Mouse (Mus musculus): ENCODE measurements around the gene Syt14. TPM values are rescaled to one million over a fixed set of nuclear protein-coding genes. Genes with fewer than 3 reads are reported as not detected.

The Syt14 gene
- polyA plus RNA-seq, 1 experiment from 2014 or later = 1.5 TPM

DNA sequence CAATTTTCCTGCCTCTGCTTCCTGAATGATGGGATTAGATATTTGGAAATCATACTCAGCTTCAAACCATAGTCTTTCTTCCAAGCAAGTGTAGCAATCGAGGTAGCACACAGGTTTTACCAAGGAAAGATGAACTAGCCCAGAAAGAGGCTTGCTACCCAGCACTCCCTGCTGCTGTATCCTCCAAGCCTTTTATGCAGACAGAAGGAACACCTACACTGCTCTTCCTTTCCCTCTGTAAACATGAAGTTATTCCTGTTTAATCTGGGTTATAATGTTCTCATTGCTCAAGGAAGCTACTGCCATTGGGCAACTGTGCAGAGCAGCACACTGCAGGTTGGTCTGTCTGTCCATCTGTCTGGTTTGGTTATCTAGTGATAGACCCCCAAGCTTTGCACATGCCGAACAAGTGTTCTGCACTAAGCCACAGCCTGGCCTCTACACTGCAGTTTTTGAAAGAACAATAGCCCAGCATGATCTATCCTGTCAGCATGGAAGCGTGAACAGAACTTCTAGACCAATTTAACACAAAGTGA, 7.3 kb upstream of the Syt14 start:
- Histone ChIP-seq H3K27ac (ENCODE audit: low read length) (no peak overlapping the region), H3K4me1 (ENCODE audit: insufficient read depth, low read length) (no peaks in the 10 kb centered on the region), H3K27me3 (ENCODE audit: insufficient read depth, low read length) (no peaks in the 10 kb centered on the region; the same call in 1 of the 2 replicates), H3K4me3 (ENCODE audit: low read length) (no peak overlapping the region), H3K9me3 (ENCODE audit: low read length) (no peaks in the 10 kb centered on the region), H3K36me3 (ENCODE audit: insufficient read depth, low read length) (no peaks in the 10 kb centered on the region), H3K9ac (replicated peaks; ENCODE audit: low read length) (no peak overlapping the region), H3K4me2 (replicated peaks; ENCODE audit: low read depth, low read length) (no peak overlapping the region)
- ATAC-seq (ENCODE audit: low FRiP score, low TSS enrichment) = no peak
- WGBS = 84% methylated on average over 3 of the region's 3 CpGs

DNA sequence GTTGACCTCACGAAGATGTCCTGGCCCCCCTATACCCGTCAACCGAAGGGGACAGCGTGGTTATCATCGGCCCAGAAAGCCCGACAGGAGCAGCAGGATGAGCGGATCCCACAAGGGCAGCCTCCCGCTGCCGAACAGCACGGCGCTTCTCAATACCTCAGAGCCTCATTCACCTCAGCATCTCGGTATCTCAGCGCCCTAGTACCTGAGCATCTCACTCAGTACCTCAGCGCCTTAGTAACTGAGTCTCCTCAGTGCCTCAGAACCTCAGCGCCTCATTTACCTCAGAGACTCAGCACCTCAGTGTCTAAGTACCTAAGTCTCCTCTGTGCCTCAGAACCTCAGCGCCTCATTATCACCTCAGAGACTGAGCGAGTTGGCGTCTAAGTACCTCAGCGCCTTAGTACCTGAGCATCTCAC, 614 bp downstream of the Syt14 start:
- H3K4me2 ChIP-seq (replicated peaks; ENCODE audit: low read depth, low read length) = peak overlapping the region; percentile 84
- no peak overlapping the region for H3K27ac ChIP-seq (ENCODE audit: low read length)
- H3K27me3 ChIP-seq (ENCODE audit: insufficient read depth, low read length) = no peaks in the 10 kb centered on the region; the same call in 1 of the 2 replicates
- H3K9ac ChIP-seq (replicated peaks; ENCODE audit: low read length) = peak overlapping the region; percentile 57
- no peaks in the 10 kb centered on the region for H3K9me3 ChIP-seq (ENCODE audit: low read length)
- no peaks in the 10 kb centered on the region for H3K4me1 ChIP-seq (ENCODE audit: insufficient read depth, low read length)
- H3K4me3 ChIP-seq (ENCODE audit: low read length) = peak overlapping the region; percentile 62
- WGBS = 2% methylated on average over 19 of the region's 19 CpGs
- no peak for ATAC-seq (ENCODE audit: low FRiP score, low TSS enrichment)
- no peaks in the 10 kb centered on the region for H3K36me3 ChIP-seq (ENCODE audit: insufficient read depth, low read length)

- 60% methylated on average over 1 of the region's 1 CpGs for WGBS
- Histone ChIP-seq H3K4me2 (replicated peaks; ENCODE audit: low read depth, low read length) (no peak overlapping the region), H3K27ac (ENCODE audit: low read length) (no peak overlapping the region), H3K36me3 (ENCODE audit: insufficient read depth, low read length) (no peaks in the 10 kb centered on the region), H3K27me3 (ENCODE audit: insufficient read depth, low read length) (no peaks in the 10 kb centered on the region), H3K4me1 (ENCODE audit: insufficient read depth, low read length) (no peaks in the 10 kb centered on the region), H3K9me3 (ENCODE audit: low read length) (no peaks in the 10 kb centered on the region), H3K9ac (replicated peaks; ENCODE audit: low read length) (no peak overlapping the region), H3K4me3 (ENCODE audit: low read length) (no peak overlapping the region)
- ATAC-seq (ENCODE audit: low FRiP score, low TSS enrichment) = no peak
Measured at GRCm38 (mm10) chr1:193024311-193024710, 11.3 kb downstream of the Syt14 start.

GRCm38 (mm10) chr1:193012351-193012750, 23.2 kb downstream of the Syt14 start:
- H3K27me3 ChIP-seq (ENCODE audit: insufficient read depth, low read length) = no peaks in the 10 kb centered on the region
- no peak overlapping the region for H3K9ac ChIP-seq (replicated peaks; ENCODE audit: low read length)
- no peaks in the 10 kb centered on the region for H3K36me3 ChIP-seq (ENCODE audit: insufficient read depth, low read length)
- no peak overlapping the region for H3K27ac ChIP-seq (ENCODE audit: low read length)
- no peaks in the 10 kb centered on the region for H3K9me3 ChIP-seq (ENCODE audit: low read length)
- 99% methylated on average over 2 of the region's 2 CpGs for WGBS
- H3K4me3 ChIP-seq (ENCODE audit: low read length) = no peak overlapping the region
- ATAC-seq (ENCODE audit: low FRiP score, low TSS enrichment) = no peak
- no peaks in the 10 kb centered on the region for H3K4me1 ChIP-seq (ENCODE audit: insufficient read depth, low read length)
- no peak overlapping the region for H3K4me2 ChIP-seq (replicated peaks; ENCODE audit: low read depth, low read length)

- H3K4me2 ChIP-seq (replicated peaks; ENCODE audit: low read depth, low read length) = no peak overlapping the region
- no peaks in the 10 kb centered on the region for H3K27me3 ChIP-seq (ENCODE audit: insufficient read depth, low read length)
- no peaks in the 10 kb centered on the region for H3K4me1 ChIP-seq (ENCODE audit: insufficient read depth, low read length)
- WGBS = 90% methylated on average over 3 of the region's 3 CpGs
- no peak for ATAC-seq (ENCODE audit: low FRiP score, low TSS enrichment)
- H3K9ac ChIP-seq (replicated peaks; ENCODE audit: low read length) = no peak overlapping the region
- no peak overlapping the region for H3K27ac ChIP-seq (ENCODE audit: low read length)
- no peaks in the 10 kb centered on the region for H3K9me3 ChIP-seq (ENCODE audit: low read length)
- no peaks in the 10 kb centered on the region for H3K36me3 ChIP-seq (ENCODE audit: insufficient read depth, low read length)
- H3K4me3 ChIP-seq (ENCODE audit: low read length) = no peak overlapping the region
Measured at GRCm38 (mm10) chr1:193011000-193011769, 24.4 kb downstream of the Syt14 start.

DNA sequence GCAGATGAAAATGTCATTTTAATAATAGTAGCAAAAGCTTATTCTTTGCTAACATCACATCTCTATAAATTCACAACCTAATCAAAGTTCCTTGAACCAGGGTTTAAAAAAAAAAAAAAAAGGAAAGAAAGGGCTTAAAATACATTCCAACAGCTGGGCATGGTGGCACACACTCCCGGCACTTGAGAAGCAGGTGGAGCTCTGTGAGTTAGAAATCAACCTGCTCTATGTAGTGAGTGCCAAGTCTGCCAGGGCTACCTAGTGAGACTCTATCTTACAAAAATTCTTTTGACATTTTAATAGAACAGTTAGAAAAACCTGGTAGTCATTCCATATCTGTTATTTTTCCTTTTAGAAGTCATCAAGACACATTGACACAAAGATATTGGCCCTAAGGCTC, 31.0 kb downstream of the Syt14 start:
- Histone ChIP-seq H3K27ac (ENCODE audit: low read length) (no peak overlapping the region), H3K27me3 (ENCODE audit: insufficient read depth, low read length) (no peaks in the 10 kb centered on the region), H3K4me1 (ENCODE audit: insufficient read depth, low read length) (no peaks in the 10 kb centered on the region), H3K9ac (replicated peaks; ENCODE audit: low read length) (no peak overlapping the region), H3K36me3 (ENCODE audit: insufficient read depth, low read length) (no peaks in the 10 kb centered on the region), H3K4me3 (ENCODE audit: low read length) (no peak overlapping the region), H3K9me3 (ENCODE audit: low read length) (no peaks in the 10 kb centered on the region), H3K4me2 (replicated peaks; ENCODE audit: low read depth, low read length) (no peak overlapping the region)
- no peak for ATAC-seq (ENCODE audit: low FRiP score, low TSS enrichment)
- 78% methylated on average over 1 of the region's 1 CpGs for WGBS

DNA sequence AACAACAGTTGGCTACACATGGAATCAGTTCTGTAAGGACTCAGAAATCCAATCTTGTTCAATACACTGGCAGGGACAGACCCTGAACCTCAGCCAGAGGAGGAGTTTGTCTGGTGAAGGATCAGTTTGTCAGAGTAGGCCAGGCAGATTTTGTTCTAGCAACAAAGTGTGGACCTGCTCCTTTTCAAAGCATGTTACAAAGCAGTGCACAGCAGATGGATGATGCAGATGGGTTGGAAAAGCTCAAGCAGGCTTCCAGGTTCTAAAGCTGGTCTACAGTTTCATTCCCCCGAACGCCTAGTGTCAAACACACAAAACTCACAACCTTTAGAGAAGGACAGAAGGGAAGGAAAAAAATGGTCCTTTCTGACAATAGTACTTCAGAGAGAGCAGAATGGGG, 31.6 kb downstream of the Syt14 start:
- Histone ChIP-seq H3K27me3 (ENCODE audit: insufficient read depth, low read length) (no peaks in the 10 kb centered on the region), H3K4me2 (replicated peaks; ENCODE audit: low read depth, low read length) (no peak overlapping the region), H3K36me3 (ENCODE audit: insufficient read depth, low read length) (no peaks in the 10 kb centered on the region), H3K4me1 (ENCODE audit: insufficient read depth, low read length) (no peaks in the 10 kb centered on the region), H3K27ac (ENCODE audit: low read length) (no peak overlapping the region), H3K9ac (replicated peaks; ENCODE audit: low read length) (no peak overlapping the region), H3K4me3 (ENCODE audit: low read length) (no peak overlapping the region), H3K9me3 (ENCODE audit: low read length) (no peaks in the 10 kb centered on the region)
- no peak for ATAC-seq (ENCODE audit: low FRiP score, low TSS enrichment)
- 83% methylated on average over 2 of the region's 2 CpGs for WGBS

- Histone ChIP-seq H3K4me3 (ENCODE audit: low read length) (no peak overlapping the region), H3K9ac (replicated peaks; ENCODE audit: low read length) (no peak overlapping the region)
- no peak for ATAC-seq (ENCODE audit: low FRiP score, low TSS enrichment)
Measured at GRCm38 (mm10) chr1:193002307-193002706, 33.3 kb downstream of the Syt14 start.

DNA sequence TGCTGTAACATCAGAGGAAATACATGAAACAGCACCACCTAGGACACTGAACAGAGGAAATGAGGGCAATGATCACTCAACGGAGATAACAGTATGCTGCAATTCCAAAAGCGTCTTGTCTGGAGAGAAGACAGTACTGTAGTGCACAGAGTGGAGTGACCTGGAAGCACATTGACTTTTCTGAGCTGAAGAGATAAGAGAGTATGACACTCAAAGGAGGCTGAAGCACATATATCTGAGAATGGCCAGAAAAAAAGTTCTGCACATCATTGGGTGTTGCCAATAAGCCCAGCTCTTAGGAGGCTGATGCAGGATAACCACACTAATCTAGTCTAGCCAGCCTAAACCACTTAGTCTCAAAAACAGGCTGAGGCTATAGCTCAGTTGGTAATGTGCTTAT, 34.0 kb downstream of the Syt14 start:
- WGBS = 82% methylated on average over 2 of the region's 2 CpGs
- H3K27me3 ChIP-seq (ENCODE audit: insufficient read depth, low read length) = no peaks in the 10 kb centered on the region

More at GRCm38 (mm10) chr1:193002307-193002706, 33.3 kb downstream of the Syt14 start:
- WGBS = 82% methylated on average over 4 of the region's 4 CpGs
- no peaks in the 10 kb centered on the region for H3K36me3 ChIP-seq (ENCODE audit: insufficient read depth, low read length)
- no peaks in the 10 kb centered on the region for H3K27me3 ChIP-seq (ENCODE audit: insufficient read depth, low read length)
- no peak overlapping the region for H3K27ac ChIP-seq (ENCODE audit: low read length)
- H3K4me2 ChIP-seq (replicated peaks; ENCODE audit: low read depth, low read length) = no peak overlapping the region
- no peaks in the 10 kb centered on the region for H3K4me1 ChIP-seq (ENCODE audit: insufficient read depth, low read length)
- no peaks in the 10 kb centered on the region for H3K9me3 ChIP-seq (ENCODE audit: low read length)

DNA sequence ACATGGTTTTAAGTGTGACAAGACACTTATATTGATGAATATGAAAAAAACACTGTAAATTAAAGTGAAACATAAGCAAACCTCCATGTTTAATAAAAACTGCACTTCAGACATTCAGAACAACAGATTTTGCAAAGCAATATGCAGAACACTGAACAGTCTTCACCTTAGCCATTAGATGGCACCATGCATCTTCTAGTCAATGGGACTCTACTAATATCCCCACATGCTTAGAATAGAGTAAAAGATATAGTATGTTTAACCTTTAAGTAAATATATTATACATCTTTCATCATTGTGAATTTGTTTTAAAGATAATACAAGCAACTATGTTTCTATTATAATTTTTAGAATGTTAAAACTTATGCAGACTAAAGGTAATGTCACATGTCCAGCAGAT, 34.7 kb downstream of the Syt14 start:
- ATAC-seq (ENCODE audit: low FRiP score, low TSS enrichment) = no peak

More for the DNA sequence above, 34.0 kb downstream of the Syt14 start:
- no peaks in the 10 kb centered on the region for H3K36me3 ChIP-seq (ENCODE audit: insufficient read depth, low read length)
- no peak overlapping the region for H3K4me2 ChIP-seq (replicated peaks; ENCODE audit: low read depth, low read length)
- no peaks in the 10 kb centered on the region for H3K4me1 ChIP-seq (ENCODE audit: insufficient read depth, low read length)
- H3K9me3 ChIP-seq (ENCODE audit: low read length) = no peaks in the 10 kb centered on the region
- H3K27ac ChIP-seq (ENCODE audit: low read length) = no peak overlapping the region
- no peak; the same call in 1 of the 2 replicates for ATAC-seq (ENCODE audit: low FRiP score, low TSS enrichment)
- H3K4me3 ChIP-seq (ENCODE audit: low read length) = no peak overlapping the region
- H3K9ac ChIP-seq (replicated peaks; ENCODE audit: low read length) = no peak overlapping the region

More for the DNA sequence above, 34.7 kb downstream of the Syt14 start:
- no peaks in the 10 kb centered on the region for H3K9me3 ChIP-seq (ENCODE audit: low read length)
- H3K4me2 ChIP-seq (replicated peaks; ENCODE audit: low read depth, low read length) = no peak overlapping the region
- no peaks in the 10 kb centered on the region for H3K27me3 ChIP-seq (ENCODE audit: insufficient read depth, low read length)
- no peak overlapping the region for H3K27ac ChIP-seq (ENCODE audit: low read length)
- no peak overlapping the region for H3K4me3 ChIP-seq (ENCODE audit: low read length)
- no peaks in the 10 kb centered on the region for H3K36me3 ChIP-seq (ENCODE audit: insufficient read depth, low read length)
- no peaks in the 10 kb centered on the region for H3K4me1 ChIP-seq (ENCODE audit: insufficient read depth, low read length)
- no peak overlapping the region for H3K9ac ChIP-seq (replicated peaks; ENCODE audit: low read length)

All from kidney, embryonic 16.5 days (tissue).